8 mouse cellular contexts compared by ENCODE assay signal in the genomic region with DNA sequence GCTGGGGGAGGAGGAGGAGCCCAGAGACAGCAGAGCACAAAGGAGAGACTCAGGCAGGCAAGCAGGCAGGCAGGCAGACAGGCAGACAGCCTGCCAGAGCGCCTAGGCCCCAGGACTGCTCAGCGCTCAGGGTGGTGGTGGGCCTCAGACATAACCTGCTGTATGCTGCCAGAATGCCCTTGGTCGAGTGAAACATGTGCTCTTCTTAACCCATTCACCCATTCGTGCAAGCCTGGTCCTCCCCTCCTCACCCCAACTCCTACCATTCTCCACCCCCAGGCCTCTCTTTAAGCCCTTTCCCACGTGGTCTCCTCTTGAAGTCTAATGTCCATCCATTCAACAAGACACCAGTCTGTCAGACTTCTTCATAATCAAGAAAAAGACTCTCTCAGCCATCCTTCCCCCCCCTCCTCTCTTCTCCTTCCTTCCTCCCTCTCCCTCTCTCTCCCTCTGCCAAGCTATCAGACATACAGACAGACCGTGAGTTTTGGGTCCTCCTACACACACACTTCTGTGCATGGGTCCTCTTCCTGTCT. TPM values are rescaled to one million over a fixed set of nuclear protein-coding genes. Genes with fewer than 3 reads are reported as not detected.
DNase-seq lines count a peak whose midpoint lies in the region; ATAC-seq lines count a peak whose summit lies in the region.

No protein-coding gene starts in this region.

- H3K4me3 ChIP-seq in lung, embryonic 15.5 days = peak overlapping the region; percentile 95
- peak overlapping the region; percentile 88 for H3K4me3 ChIP-seq in midbrain, embryonic 14.5 days (replicated peaks; ENCODE audit: low read depth, low read length)

- peak overlapping the region; percentile 99 for H3K27ac ChIP-seq in lung, embryonic 15.5 days
- peak overlapping the region; percentile 98 for H3K27ac ChIP-seq in midbrain, embryonic 14.5 days (replicated peaks; ENCODE audit: low read depth, low read length)

- no peaks in the 10 kb centered on the region for H3K27me3 ChIP-seq in lung, embryonic 15.5 days
- no peaks in the 10 kb centered on the region for H3K27me3 ChIP-seq in midbrain, embryonic 14.5 days (ENCODE audit: control insufficient read depth, insufficient read depth, low read length)

- ATAC-seq in lung, embryonic 15.5 days (ENCODE audit: borderline replicate concordance, extremely low read depth, low FRiP score, low TSS enrichment) = no peak
- peak; percentile 41 for ATAC-seq in midbrain, embryonic 14.5 days (ENCODE audit: low FRiP score, low TSS enrichment)

- peak overlapping the region; percentile 85 for H3K4me2 ChIP-seq in lung, embryonic 15.5 days
- peak overlapping the region; percentile 100 for H3K4me2 ChIP-seq in midbrain, embryonic 14.5 days (ENCODE audit: low read length)

- no peaks in the 10 kb centered on the region for H3K9me3 ChIP-seq in lung, embryonic 15.5 days
- H3K9me3 ChIP-seq in midbrain, embryonic 14.5 days (ENCODE audit: control insufficient read depth, low read length) = no peaks in the 10 kb centered on the region

- H3K9ac ChIP-seq in lung, embryonic 15.5 days = peak overlapping the region; percentile 99
- H3K9ac ChIP-seq in midbrain, embryonic 14.5 days (replicated peaks; ENCODE audit: low read length) = peak overlapping the region; percentile 72

- WGBS in lung, embryonic 15.5 days = under 1% methylated on average over 6 of the region's 6 CpGs
- WGBS in midbrain, embryonic 14.5 days = 2% methylated on average over 6 of the region's 6 CpGs

- DNase-seq in lung, postnatal 14 days = no peak
- peak; percentile 55 to 59 for DNase-seq in cerebellum, postnatal 25 days
- DNase-seq in heart, postnatal 4 days = peak; percentile 25
- DNase-seq in left cerebral cortex, postnatal 14 days (ENCODE audit: low spot score in 2 of 2) = peak; percentile 61 to 72
- DNase-seq in midbrain, embryonic 14.5 days = peak; percentile 76
- peak; percentile 61 to 62 for DNase-seq in thymus, postnatal 10 days (ENCODE audit: low spot score in 2 of 2)
- no peak for DNase-seq in ovary, adult 18-20 months (ENCODE audit: low spot score)

- intact Hi-C loops in left cerebral cortex, postnatal 14 days (cut with DNase I) = no loop called here

- no peaks in the 10 kb centered on the region for H3K36me3 ChIP-seq in lung, embryonic 15.5 days
- no peaks in the 10 kb centered on the region for H3K36me3 ChIP-seq in midbrain, embryonic 14.5 days (ENCODE audit: control insufficient read depth, insufficient read depth, low read length)

- H3K4me1 ChIP-seq in lung, embryonic 15.5 days = peaks cover 71% of the 10 kb centered on the region
- H3K4me1 ChIP-seq in midbrain, embryonic 14.5 days (ENCODE audit: control insufficient read depth, insufficient read depth, low read length) = peaks cover 67% of the 10 kb centered on the region

RNA-seq across cellular contexts. Expression of gene Pprc1, which starts 2.1 kb away (rescaled TPM):
- polyA plus RNA-seq in lung, embryonic 15.5 days (2015; fragmentation: Nextera tagmentation; extraction: Ambion mirVana) = 28.0 and 29.5 TPM in 2 replicates
- total RNA-seq in heart, postnatal 4 days (2021) = 10 to 100 TPM; 31.4 to 35.1 TPM
- 10 to 100 TPM; 26.6 to 28.5 TPM for total RNA-seq in left cerebral cortex, postnatal 14 days (2021)
- 21.1 and 21.5 TPM in 2 replicates for polyA plus RNA-seq in midbrain, embryonic 14.5 days (2014; fragmentation: Nextera tagmentation; extraction: Ambion mirVana)

RNA-seq across cellular contexts. Expression of gene Ldb1, which starts 2.5 kb away (rescaled TPM):
- 98.2 and 99.7 TPM in 2 replicates for polyA plus RNA-seq in lung, embryonic 15.5 days (2015; fragmentation: Nextera tagmentation; extraction: Ambion mirVana)
- 10 to 100 TPM; 76.3 to 81.5 TPM for total RNA-seq in heart, postnatal 4 days (2021)
- 100 to 1,000 TPM in 1 of 2 experiments, 10 to 100 TPM in 1; 89.7 to 101 TPM for total RNA-seq in left cerebral cortex, postnatal 14 days (2021)
- 116 and 145 TPM in 2 replicates for polyA plus RNA-seq in midbrain, embryonic 14.5 days (2014; fragmentation: Nextera tagmentation; extraction: Ambion mirVana)

RNA-seq across cellular contexts. Expression of gene Nolc1, which starts 33.1 kb away (rescaled TPM):
- polyA plus RNA-seq in lung, embryonic 15.5 days (2015; fragmentation: Nextera tagmentation; extraction: Ambion mirVana) = 76.4 and 77.7 TPM in 2 replicates
- 10 to 100 TPM; 31.4 to 32.0 TPM for total RNA-seq in heart, postnatal 4 days (2021)
- total RNA-seq in left cerebral cortex, postnatal 14 days (2021) = 10 to 100 TPM; 37.6 to 38.8 TPM
- 54.1 and 74.4 TPM in 2 replicates for polyA plus RNA-seq in midbrain, embryonic 14.5 days (2014; fragmentation: Nextera tagmentation; extraction: Ambion mirVana)

RNA-seq across cellular contexts. Expression of gene Hps6, which starts 39.2 kb away (rescaled TPM):
- polyA plus RNA-seq in lung, embryonic 15.5 days (2015; fragmentation: Nextera tagmentation; extraction: Ambion mirVana) = 9.7 and 11.1 TPM in 2 replicates
- 1 to 10 TPM; 5.6 to 5.8 TPM for total RNA-seq in heart, postnatal 4 days (2021)
- 1 to 10 TPM; 3.8 to 4.6 TPM for total RNA-seq in left cerebral cortex, postnatal 14 days (2021)
- 1.4 and 1.5 TPM in 2 replicates for polyA plus RNA-seq in midbrain, embryonic 14.5 days (2014; fragmentation: Nextera tagmentation; extraction: Ambion mirVana)

RNA-seq across cellular contexts. Expression of gene Armh3, which starts 44.3 kb away (rescaled TPM):
- 15.6 and 17.9 TPM in 2 replicates for polyA plus RNA-seq in lung, embryonic 15.5 days (2015; fragmentation: Nextera tagmentation; extraction: Ambion mirVana)
- 10 to 100 TPM; 14.8 to 16.9 TPM for total RNA-seq in heart, postnatal 4 days (2021)
- 10 to 100 TPM; 20.8 to 21.9 TPM for total RNA-seq in left cerebral cortex, postnatal 14 days (2021)
- 18.6 and 21.8 TPM in 2 replicates for polyA plus RNA-seq in midbrain, embryonic 14.5 days (2014; fragmentation: Nextera tagmentation; extraction: Ambion mirVana)

Comparison
In these comparisons a context has a peak if more than half of its experiments do, and no peak if none do; other contexts are left out.
1. DNase-seq: peak in cerebellum, postnatal 25 days (2 of 2), heart, postnatal 4 days (single experiment), left cerebral cortex, postnatal 14 days (2 of 2), midbrain, embryonic 14.5 days (single experiment) and thymus, postnatal 10 days (2 of 2); none in lung, postnatal 14 days (single experiment) and ovary, adult 18-20 months (single experiment).